Mouse (Mus musculus): ENCODE measurements at regions not wholly inside any gene's neighbourhood (a gene's known extent, or its start where the extent isn't known, plus 50 kb on each side); places are given as distances from the start of the nearest gene placed in this dataset.

- in situ Hi-C loops (cut with MboI; ENCODE audit: low pct_unique_long_range_greater_than_20kb in 1 of 2, low sequenced_read_pairs in 2 of 2, unreplicated experiment in 1 of 2): no loop called here
Observed at GRCm38 (mm10) chr13:44056716-44057115, 272.1 kb downstream of the Cd83 start.

GRCm38 (mm10) chr13:44057542-44057941 lies 273.0 kb downstream of the Cd83 start:
- in situ Hi-C loops (cut with MboI; ENCODE audit: low pct_unique_long_range_greater_than_20kb in 1 of 2, low sequenced_read_pairs in 2 of 2, unreplicated experiment in 1 of 2): no loop called here

- in situ Hi-C loops (cut with MboI; ENCODE audit: low pct_unique_long_range_greater_than_20kb in 1 of 2, low sequenced_read_pairs in 2 of 2, unreplicated experiment in 1 of 2): no loop called here
Observed at GRCm38 (mm10) chr13:44058277-44058676, 273.7 kb downstream of the Cd83 start.

DNA sequence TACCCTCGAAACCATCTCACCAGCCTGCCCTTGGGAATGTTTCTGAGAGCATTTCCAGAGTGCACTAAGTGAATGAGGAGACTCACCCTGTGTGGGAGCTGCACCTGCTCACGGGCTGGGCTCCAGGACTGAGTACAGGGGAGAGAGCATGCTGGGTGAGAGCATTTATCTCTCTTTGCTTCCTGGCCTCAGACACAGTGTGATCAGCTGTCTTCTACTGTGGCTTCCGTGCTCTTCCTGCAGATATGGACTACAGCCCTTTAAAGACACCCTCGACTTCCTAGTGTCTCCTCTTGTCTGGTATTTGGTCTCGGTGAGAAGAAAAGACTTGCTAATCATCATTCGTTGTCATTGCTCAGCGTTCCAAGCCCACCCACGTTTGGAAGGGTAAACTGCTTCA lies 274.9 kb downstream of the Cd83 start:
- in situ Hi-C loops (cut with MboI; ENCODE audit: low pct_unique_long_range_greater_than_20kb in 1 of 2, low sequenced_read_pairs in 2 of 2, unreplicated experiment in 1 of 2): no loop called here

DNA sequence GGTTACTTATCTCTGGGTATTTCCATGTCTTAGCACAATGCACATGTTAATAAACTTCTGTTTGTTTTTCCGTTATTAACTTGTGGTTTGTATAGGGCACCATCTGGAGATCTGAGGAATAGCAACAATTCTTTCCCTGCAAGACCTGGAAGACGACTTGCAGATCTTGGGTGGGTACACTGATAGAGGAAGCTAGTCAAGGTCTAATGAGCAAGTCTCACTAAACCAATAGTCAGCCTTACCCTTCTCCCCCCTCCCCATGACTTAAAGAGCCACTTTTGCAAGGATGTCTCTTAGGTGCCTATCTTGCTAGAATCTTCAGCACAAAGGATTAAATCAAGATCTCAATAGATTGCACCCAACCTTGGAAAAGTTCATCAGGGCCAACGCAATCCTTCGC lies 276.7 kb downstream of the Cd83 start:
- in situ Hi-C loops (cut with MboI; ENCODE audit: low pct_unique_long_range_greater_than_20kb in 1 of 2, low sequenced_read_pairs in 2 of 2, unreplicated experiment in 1 of 2): no loop called here

- in situ Hi-C loops (cut with MboI; ENCODE audit: low pct_unique_long_range_greater_than_20kb in 1 of 2, low sequenced_read_pairs in 2 of 2, unreplicated experiment in 1 of 2): no loop called here
Observed at GRCm38 (mm10) chr13:44061721-44062300, 277.2 kb downstream of the Cd83 start.

DNA sequence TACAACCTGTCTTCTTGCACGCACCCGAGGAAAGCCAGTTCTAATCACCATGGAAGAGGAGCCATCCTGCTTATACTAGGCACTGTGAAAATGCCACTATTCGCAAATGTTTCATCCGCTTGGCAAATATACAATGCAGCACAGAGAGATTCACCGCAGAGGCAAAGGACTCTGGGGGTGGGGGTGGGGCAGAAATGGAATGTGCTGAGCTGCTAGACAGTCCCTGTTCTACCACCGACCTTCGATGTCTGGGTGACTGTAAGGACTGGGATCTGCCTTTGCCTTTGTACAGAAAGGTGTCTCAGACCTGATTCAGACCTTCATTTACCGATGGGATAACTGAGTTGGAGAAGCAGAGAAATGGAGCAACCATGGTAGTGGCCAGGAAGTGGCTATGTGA lies 278.7 kb downstream of the Cd83 start:
- in situ Hi-C loops (cut with MboI; ENCODE audit: low pct_unique_long_range_greater_than_20kb in 1 of 2, low sequenced_read_pairs in 2 of 2, unreplicated experiment in 1 of 2): no loop called here

DNA sequence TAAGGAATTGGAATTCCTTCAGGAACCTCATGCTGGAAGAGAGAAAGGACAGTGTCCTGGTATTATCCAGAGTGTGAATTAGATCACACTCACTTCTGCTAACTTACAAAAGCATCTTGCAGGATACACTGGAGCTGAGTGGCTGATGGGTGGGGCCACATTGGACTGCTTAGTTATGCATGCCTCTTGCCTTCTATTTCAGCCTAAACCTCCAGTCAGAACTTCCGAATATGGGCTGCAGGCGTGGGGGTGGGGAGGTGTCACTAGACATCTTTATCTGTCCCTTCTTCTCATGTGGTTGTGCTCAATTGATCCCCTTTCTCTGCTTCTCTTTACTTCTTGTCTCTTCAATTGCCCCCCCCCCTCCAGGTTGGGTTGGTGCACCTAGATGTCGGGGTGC lies 279.5 kb downstream of the Cd83 start:
- in situ Hi-C loops (cut with MboI; ENCODE audit: low pct_unique_long_range_greater_than_20kb in 1 of 2, low sequenced_read_pairs in 2 of 2, unreplicated experiment in 1 of 2): no loop called here

DNA sequence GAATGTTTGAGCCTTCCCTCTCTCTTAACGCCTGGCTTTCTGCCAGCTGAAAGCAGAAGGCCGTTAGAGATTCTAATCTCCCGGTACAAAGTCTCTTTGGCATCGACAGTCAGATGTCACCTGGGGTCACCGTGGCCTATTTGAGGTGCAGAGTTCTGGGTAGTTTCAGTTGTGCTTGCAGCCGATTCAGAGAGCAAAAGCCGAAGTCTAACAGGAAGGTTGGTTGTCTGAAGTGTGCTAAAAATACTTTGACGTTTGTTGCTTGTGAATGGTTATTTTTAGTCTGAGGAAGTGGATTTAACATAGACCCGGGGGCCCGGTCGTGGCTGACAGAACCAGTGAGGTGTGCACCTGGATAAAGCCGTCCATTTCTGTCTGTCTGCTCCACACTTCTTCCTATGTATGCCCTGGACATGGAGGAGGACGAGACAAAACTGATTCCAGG lies 281.2 kb downstream of the Cd83 start:
- in situ Hi-C loops (cut with MboI; ENCODE audit: low pct_unique_long_range_greater_than_20kb in 1 of 2, low sequenced_read_pairs in 2 of 2, unreplicated experiment in 1 of 2): no loop called here

GRCm38 (mm10) chr13:44067244-44067643 lies 282.7 kb downstream of the Cd83 start:
- in situ Hi-C loops (cut with MboI; ENCODE audit: low pct_unique_long_range_greater_than_20kb in 1 of 2, low sequenced_read_pairs in 2 of 2, unreplicated experiment in 1 of 2): no loop called here

GRCm38 (mm10) chr13:44068951-44069350 lies 284.4 kb downstream of the Cd83 start:
- in situ Hi-C loops (cut with MboI; ENCODE audit: low pct_unique_long_range_greater_than_20kb in 1 of 2, low sequenced_read_pairs in 2 of 2, unreplicated experiment in 1 of 2): no loop called here

- in situ Hi-C loops (cut with MboI; ENCODE audit: low pct_unique_long_range_greater_than_20kb in 1 of 2, low sequenced_read_pairs in 2 of 2, unreplicated experiment in 1 of 2): no loop called here
Observed at GRCm38 (mm10) chr13:44073122-44073521, 288.5 kb downstream of the Cd83 start.

DNA sequence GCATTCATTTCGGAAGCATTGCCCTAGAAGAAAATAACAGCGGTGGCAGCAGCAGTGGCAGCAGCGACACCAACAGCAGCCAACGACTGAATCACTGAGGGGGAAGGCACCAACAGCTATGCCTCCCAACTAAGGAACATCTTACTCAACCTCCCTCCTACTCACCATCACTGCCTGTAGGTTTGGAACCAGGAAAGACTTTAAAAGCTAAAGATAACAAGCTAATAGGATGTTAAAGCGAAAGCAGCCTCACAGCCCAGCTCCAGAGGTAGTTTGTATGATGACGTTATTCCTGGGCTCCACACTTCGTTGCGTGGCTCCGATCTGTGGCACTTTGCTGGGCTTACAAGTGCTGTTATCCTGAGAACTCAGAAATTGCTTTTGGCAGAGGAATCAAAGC lies 289.6 kb downstream of the Cd83 start:
- in situ Hi-C loops (cut with MboI; ENCODE audit: low pct_unique_long_range_greater_than_20kb in 1 of 2, low sequenced_read_pairs in 2 of 2, unreplicated experiment in 1 of 2): no loop called here

- in situ Hi-C loops (cut with MboI; ENCODE audit: low pct_unique_long_range_greater_than_20kb in 1 of 2, low sequenced_read_pairs in 2 of 2, unreplicated experiment in 1 of 2): no loop called here
Observed at GRCm38 (mm10) chr13:44077022-44077421, 292.4 kb downstream of the Cd83 start.

DNA sequence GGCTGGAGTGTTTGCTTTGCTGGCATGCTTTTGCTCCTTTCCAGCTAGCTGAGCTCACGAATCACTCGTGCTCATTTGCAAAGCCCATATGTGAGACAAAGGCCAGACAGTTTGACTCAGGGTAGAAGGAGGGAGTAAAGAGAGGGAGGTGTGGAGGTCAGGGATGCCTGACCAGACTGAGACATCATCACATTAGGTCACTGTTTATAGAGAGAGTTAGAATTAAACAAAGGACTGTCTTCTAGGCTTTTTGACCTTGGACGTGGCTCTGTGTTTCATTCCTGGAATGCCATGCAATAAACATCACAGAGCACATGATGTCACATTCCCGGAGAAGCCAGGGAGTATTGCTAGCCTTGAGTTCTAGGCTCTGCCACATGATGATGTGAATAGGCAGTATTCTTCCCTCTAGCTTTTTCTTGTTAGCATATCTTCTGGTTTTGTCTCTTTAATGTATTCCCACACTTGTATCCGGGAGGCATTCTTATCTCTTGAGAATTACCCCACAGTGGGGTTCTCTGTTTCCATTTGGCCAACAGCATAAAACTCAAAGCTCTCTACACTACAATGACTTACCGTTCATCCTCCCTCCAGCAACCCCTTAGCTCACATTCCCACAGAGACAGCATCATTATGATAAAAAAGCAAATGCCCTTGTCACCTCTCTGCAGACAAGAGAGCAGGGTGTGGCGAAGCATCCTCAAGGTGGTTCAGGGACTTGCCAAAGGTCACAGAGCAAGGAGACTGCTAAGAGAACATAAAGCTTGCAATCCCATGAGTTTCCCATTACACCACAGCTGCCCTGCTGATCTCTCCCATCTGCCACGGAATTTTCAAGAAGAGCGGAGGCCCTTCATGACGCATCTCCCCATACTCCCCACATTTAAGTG lies 301.3 kb downstream of the Cd83 start:
- in situ Hi-C loops (cut with MboI; ENCODE audit: low pct_unique_long_range_greater_than_20kb in 1 of 2, low sequenced_read_pairs in 2 of 2, unreplicated experiment in 1 of 2): no loop called here

DNA sequence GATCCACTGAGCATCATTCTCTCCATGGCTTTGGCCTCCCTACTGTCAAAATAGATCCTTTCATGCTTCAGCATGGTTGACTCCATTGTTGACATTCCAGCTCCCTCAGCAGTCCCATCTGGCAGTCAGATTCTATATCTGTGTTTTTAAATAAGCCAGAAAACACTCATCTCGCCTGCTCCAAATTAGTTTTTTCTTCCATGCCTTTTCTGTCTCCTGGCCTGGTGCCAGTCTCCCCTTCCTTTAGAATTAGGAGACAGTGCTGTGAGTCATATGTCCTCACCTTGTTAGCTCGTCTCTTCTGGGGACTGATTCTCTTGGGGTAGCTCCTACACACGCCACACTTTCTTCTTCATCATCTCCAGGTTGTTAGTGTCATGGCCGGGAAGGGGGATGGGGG lies 302.2 kb downstream of the Cd83 start:
- in situ Hi-C loops (cut with MboI; ENCODE audit: low pct_unique_long_range_greater_than_20kb in 1 of 2, low sequenced_read_pairs in 2 of 2, unreplicated experiment in 1 of 2): no loop called here

- in situ Hi-C loops (cut with MboI; ENCODE audit: low pct_unique_long_range_greater_than_20kb in 1 of 2, low sequenced_read_pairs in 2 of 2, unreplicated experiment in 1 of 2): no loop called here
Observed at GRCm38 (mm10) chr13:44097141-44097540, 312.6 kb downstream of the Cd83 start.

GRCm38 (mm10) chr13:44099511-44099910 lies 314.9 kb downstream of the Cd83 start:
- in situ Hi-C loops (cut with MboI; ENCODE audit: low pct_unique_long_range_greater_than_20kb in 1 of 2, low sequenced_read_pairs in 2 of 2, unreplicated experiment in 1 of 2): no loop called here

- in situ Hi-C loops (cut with MboI; ENCODE audit: low pct_unique_long_range_greater_than_20kb in 1 of 2, low sequenced_read_pairs in 2 of 2, unreplicated experiment in 1 of 2): no loop called here
Observed at GRCm38 (mm10) chr13:44100125-44101067, 315.8 kb downstream of the Cd83 start.
